Mouse (Mus musculus) intestine, embryonic 14.5 days (tissue): ENCODE measurements around the gene Ramp2. TPM values are rescaled to one million over a fixed set of nuclear protein-coding genes. Genes with fewer than 3 reads are reported as not detected.

Experiments used
- ATAC-seq: fragments of 200-750 bp; cut with Nextera tagmentation; replicated peaks from 2 replicates; pipeline ENCODE4 v1.8.0; 2017; ENCODE audit warnings: low read depth, moderate number of reproducible peaks, moderate TSS enrichment, moderate library complexity; ENCODE audit not compliant: low FRiP score, low TSS enrichment
- DNase-seq: peaks from one replicate; pipeline ENCODE4 v3.0.0-alpha.2; 2018; ENCODE audit warnings: low spot score
- H3K27ac ChIP-seq: fragments of 300-500 bp; sonication (generic); 2 replicates; pipeline ENCODE4 v1.5.1; 2014; ENCODE audit warnings: low read depth, mild to moderate bottlenecking, control low read depth
- H3K27me3 ChIP-seq: fragments of 300-500 bp; sonication (generic); replicated peaks from 2 replicates; pipeline ENCODE4 v1.6.1; 2014; ENCODE audit warnings: low read length, control low read depth; ENCODE audit not compliant: control insufficient read depth, insufficient read depth
- H3K36me3 ChIP-seq: fragments of 300-500 bp; sonication (generic); 2 replicates; pipeline ENCODE4 v1.6.1; 2014; ENCODE audit warnings: low read length, control low read depth; ENCODE audit not compliant: control insufficient read depth, insufficient read depth
- H3K4me1 ChIP-seq: fragments of 300-500 bp; sonication (generic); replicated peaks from 2 replicates; pipeline ENCODE4 v1.6.1; 2014; ENCODE audit warnings: low read length, control low read depth, mixed read lengths; ENCODE audit not compliant: control insufficient read depth, insufficient read depth
- H3K4me2 ChIP-seq: fragments of 300-500 bp; sonication (generic); 2 replicates; pipeline ENCODE4 v1.6.1; 2014; ENCODE audit warnings: low read length
- H3K4me3 ChIP-seq: fragments of 300-500 bp; sonication (generic); 2 replicates; pipeline ENCODE4 v1.5.1; 2014; ENCODE audit warnings: low read depth, low read length, control low read depth, mixed read lengths
- H3K9ac ChIP-seq: fragments of 300-500 bp; sonication (generic); 2 replicates; pipeline ENCODE4 v1.6.1; 2014; ENCODE audit warnings: mild to moderate bottlenecking, low read length
- H3K9me3 ChIP-seq: fragments of 300-500 bp; sonication (generic); 2 replicates; pipeline ENCODE4 v1.6.1; 2016; ENCODE audit warnings: low read length, control low read depth; ENCODE audit not compliant: control insufficient read depth
- whole genome bisulfite sequencing: fragments of 180-500 bp; shearing (Covaris S2); extraction: QIAGEN DNeasy Blood & Tissue Kit; methylation state at CpG from one replicate; pipeline ENCODE4 v1.1.7; 2014; 5-methylcytosine and 5-hydroxymethylcytosine counted together
- polyA plus RNA-seq: library from polyadenylated mRNA; unstranded; fragments of >200 nt; fragmentation: Nextera tagmentation; extraction: Ambion mirVana; gene quantifications from 2 replicates; pipeline ENCODE4 v1.2.1, GENCODE M21; 2014

The Ramp2 gene
- polyA plus RNA-seq, 1 experiment from 2014 or later: 122 TPM

DNA sequence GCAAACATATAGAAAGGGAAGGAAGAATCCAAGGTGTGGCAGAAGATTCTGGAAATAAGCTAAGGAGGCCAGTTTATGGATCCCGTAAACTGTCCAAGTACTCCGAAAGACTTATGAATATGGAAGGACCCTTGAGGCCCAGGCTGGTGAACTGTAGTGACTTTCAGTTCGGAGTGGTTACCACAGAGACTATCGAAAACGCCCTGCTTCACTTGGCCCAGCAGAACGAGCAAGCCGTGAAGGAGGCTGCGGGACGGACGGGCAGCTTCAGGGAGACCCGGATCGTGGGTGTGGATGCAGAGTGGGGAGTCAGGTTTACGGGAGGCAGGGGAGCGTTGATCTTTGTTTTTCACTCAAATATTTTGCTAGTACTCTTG, 33.4 kb downstream of the Ramp2 start:
- peak overlapping the region; percentile 95 for H3K4me2 ChIP-seq
- H3K4me1 ChIP-seq: peaks cover 29% of the 10 kb centered on the region
- H3K36me3 ChIP-seq: peaks cover 13% of the 10 kb centered on the region; the same call in 1 of the 2 replicates
- H3K4me3 ChIP-seq: peak overlapping the region; percentile 80
- H3K9me3 ChIP-seq: no peaks in the 10 kb centered on the region
- 0 out of 2 replicates have a peak overlapping the region, but pooled peaks have one; percentile 5 for H3K9ac ChIP-seq
- H3K27me3 ChIP-seq: no peaks in the 10 kb centered on the region
- 59% methylated on average over 14 of the region's 14 CpGs for WGBS
- no peak for DNase-seq
- H3K27ac ChIP-seq: no peak overlapping the region
- peak; percentile 8; the same call in 1 of the 2 replicates for ATAC-seq

DNA sequence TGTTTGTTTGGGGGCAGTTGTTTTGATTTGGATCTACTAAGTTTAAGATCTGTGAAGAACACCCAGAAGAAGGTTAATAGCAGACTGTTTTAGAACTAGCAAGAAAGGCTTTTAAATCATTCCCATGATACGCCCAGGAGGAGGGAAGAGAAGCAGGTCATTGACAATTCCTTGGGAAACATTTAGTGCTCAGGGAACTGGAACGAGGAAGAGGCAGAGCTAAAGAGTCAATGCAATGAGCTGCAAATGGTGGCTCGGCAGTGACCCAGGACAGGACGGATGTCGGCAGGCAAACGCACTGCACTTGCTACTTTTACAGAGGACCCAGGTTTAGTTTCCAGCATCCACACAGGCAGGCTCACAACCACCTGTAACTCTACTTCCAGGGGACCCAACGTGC, 35.0 kb downstream of the Ramp2 start:
- peaks cover 29% of the 10 kb centered on the region for H3K4me1 ChIP-seq
- no peaks in the 10 kb centered on the region for H3K27me3 ChIP-seq
- no peak overlapping the region for H3K4me3 ChIP-seq
- ATAC-seq (no peak), DNase-seq (no peak)
- H3K9ac ChIP-seq: no peak overlapping the region
- no peak overlapping the region for H3K27ac ChIP-seq
- peaks cover 11% of the 10 kb centered on the region; the same call in 1 of the 2 replicates for H3K36me3 ChIP-seq
- WGBS: 58% methylated on average over 7 of the region's 7 CpGs
- H3K4me2 ChIP-seq: no peak overlapping the region
- H3K9me3 ChIP-seq: no peaks in the 10 kb centered on the region

DNA sequence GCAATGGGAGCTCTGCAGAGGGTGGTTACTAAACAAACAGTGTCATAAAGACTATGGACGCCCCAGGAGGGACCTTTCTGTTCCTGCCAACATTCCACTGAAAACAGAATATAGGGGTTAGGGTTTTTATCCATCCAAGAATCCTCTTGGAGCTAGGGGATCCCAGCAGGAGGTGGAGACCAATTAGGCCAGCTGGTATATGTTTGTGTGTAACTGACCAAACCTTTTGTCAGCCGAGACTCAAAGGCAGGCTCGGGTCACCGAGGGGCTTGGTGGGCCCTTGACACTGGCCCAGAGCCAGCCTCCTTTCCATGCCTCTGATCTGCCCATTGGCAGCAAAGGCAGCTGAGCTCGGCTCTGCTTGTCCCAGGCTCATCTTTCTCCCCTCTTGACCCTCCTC, 37.1 kb downstream of the Ramp2 start:
- DNase-seq: no peak
- no peak for ATAC-seq
- H3K4me1 ChIP-seq: peaks cover 10% of the 10 kb centered on the region
- H3K4me3 ChIP-seq: no peak overlapping the region
- WGBS: 38% methylated on average over 5 of the region's 5 CpGs
- no peaks in the 10 kb centered on the region for H3K9me3 ChIP-seq
- peaks cover 12% of the 10 kb centered on the region; the same call in 1 of the 2 replicates for H3K36me3 ChIP-seq
- no peaks in the 10 kb centered on the region for H3K27me3 ChIP-seq
- H3K9ac ChIP-seq: no peak overlapping the region
- H3K4me2 ChIP-seq: no peak overlapping the region
- no peak overlapping the region for H3K27ac ChIP-seq

DNA sequence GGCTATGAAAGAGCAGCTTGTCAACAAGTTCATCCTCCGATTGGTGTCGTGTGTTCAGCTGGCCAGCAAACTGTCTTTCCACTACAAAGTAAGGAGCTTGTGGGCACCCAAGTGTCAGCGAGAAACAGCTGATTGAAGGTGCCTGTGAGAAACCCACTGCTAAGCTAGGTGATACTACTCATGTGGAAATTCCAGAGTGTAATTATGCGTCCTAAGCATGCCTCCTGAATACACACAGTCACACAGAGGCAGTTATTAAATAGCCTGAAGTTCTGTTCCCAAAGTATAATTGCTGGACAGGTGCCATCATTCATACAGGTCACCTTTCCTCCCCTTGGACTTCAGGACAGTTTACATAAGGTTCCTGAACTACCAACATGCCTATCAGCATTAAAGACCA, 38.0 kb downstream of the Ramp2 start:
- H3K27ac ChIP-seq: no peak overlapping the region
- H3K4me1 ChIP-seq: peaks cover 6% of the 10 kb centered on the region; the same call in 1 of the 2 replicates
- peaks cover 21% of the 10 kb centered on the region for H3K36me3 ChIP-seq
- H3K4me3 ChIP-seq: no peak overlapping the region
- WGBS: 68% methylated on average over 4 of the region's 4 CpGs
- H3K9ac ChIP-seq: no peak overlapping the region
- H3K4me2 ChIP-seq: no peak overlapping the region
- no peaks in the 10 kb centered on the region for H3K9me3 ChIP-seq
- no peak for ATAC-seq
- DNase-seq: no peak
- no peaks in the 10 kb centered on the region for H3K27me3 ChIP-seq

DNA sequence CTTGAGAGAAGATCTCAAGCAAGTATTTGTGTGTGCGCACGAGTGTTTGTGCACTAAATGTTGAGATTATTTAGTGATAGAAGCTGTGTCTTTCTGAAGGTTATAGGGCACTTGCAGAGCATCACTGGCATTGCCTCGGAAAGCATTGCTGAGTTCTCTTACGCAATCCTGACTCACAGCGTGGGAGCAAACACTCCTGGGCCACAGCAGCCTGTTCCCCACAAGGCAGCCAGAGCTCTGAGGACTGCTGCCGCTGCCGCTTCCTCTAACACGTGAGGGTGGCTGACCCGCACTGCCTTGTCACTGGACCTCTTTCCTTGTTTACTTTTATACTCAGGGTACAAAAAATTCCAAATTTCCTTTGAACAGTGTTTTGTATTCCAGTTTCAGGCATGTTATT, 41.5 kb downstream of the Ramp2 start:
- no peak overlapping the region for H3K9ac ChIP-seq
- 85% methylated on average over 9 of the region's 9 CpGs for WGBS
- DNase-seq: no peak
- no peaks in the 10 kb centered on the region for H3K9me3 ChIP-seq
- no peaks in the 10 kb centered on the region for H3K4me1 ChIP-seq
- ATAC-seq: no peak
- peaks cover 51% of the 10 kb centered on the region for H3K36me3 ChIP-seq
- H3K27ac ChIP-seq: no peak overlapping the region
- no peaks in the 10 kb centered on the region for H3K27me3 ChIP-seq
- H3K4me3 ChIP-seq: no peak overlapping the region
- H3K4me2 ChIP-seq: no peak overlapping the region

DNA sequence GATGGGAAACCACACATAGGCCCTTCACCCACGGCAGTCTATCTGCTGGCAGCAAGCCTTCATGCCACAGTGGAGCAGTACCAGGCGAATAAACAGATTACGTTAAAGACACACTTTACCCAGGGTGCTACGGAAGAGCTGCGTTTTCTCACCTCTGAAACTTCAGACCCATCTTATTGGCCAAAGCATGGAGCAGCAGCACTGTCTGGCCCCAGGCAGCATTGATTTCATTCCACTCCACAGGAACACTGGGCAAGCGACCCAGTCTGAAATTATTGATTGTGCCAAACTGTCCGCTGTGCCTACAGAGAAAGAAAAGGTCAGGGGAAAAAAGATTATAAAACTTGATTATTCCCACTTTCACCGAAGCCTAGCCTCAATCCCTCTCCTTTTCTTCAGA, 45.4 kb downstream of the Ramp2 start:
- H3K27ac ChIP-seq: no peak overlapping the region
- H3K9ac ChIP-seq: no peak overlapping the region
- DNase-seq (no peak), ATAC-seq (no peak)
- H3K27me3 ChIP-seq: no peaks in the 10 kb centered on the region
- no peak overlapping the region for H3K4me2 ChIP-seq
- H3K9me3 ChIP-seq: no peaks in the 10 kb centered on the region
- no peak overlapping the region for H3K4me3 ChIP-seq
- H3K4me1 ChIP-seq: no peaks in the 10 kb centered on the region
- WGBS: 97% methylated on average over 8 of the region's 8 CpGs
- H3K36me3 ChIP-seq: peaks cover 85% of the 10 kb centered on the region

DNA sequence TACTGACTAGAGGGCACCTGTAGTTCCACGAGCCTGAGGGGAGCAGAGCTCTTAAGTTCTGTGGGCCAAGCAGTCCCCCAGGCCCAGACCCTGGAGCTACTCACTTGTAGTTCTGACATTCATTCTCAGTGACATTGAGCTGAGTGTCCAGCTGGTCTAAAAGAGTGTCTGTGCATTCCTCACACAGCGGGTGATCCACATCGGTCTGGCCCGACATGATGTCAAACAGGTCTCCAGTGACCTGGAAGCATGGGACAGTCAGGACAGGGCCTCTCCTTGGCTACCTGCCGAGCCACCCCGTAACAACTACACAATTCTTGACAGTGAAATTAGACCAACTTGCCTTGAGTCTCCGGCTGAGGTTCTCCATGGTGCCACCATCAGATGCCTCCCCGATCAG, 49.4 kb downstream of the Ramp2 start:
- Histone ChIP-seq H3K27ac (no peak overlapping the region), H3K36me3 (peaks cover 76% of the 10 kb centered on the region), H3K4me3 (no peak overlapping the region), H3K9me3 (no peaks in the 10 kb centered on the region), H3K27me3 (no peaks in the 10 kb centered on the region), H3K9ac (no peak overlapping the region), H3K4me1 (no peaks in the 10 kb centered on the region), H3K4me2 (no peak overlapping the region)
- 96% methylated on average over 8 of the region's 8 CpGs for WGBS
- DNase-seq: no peak
- ATAC-seq: no peak

DNA sequence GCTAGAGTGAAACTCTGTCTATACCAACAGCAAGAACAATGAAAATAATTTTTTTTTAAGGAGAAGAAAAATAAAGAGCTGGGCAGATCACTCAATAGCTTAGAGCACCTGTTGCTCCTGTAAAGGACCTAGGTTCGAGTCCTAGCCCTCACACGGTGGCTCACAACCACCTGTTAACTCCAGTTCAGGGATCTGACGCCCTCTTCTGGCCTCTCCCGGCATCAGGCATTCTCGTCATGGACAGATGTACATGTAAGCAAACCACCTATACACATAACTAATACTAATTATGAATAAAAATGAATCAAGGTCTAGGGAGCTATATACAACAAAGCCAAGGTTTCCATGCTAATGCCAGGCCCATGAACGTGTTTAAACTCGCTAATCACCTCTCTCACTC, 55.1 kb downstream of the Ramp2 start:
- WGBS: 63% methylated on average over 7 of the region's 7 CpGs
- Histone ChIP-seq H3K4me3 (peak overlapping the region; percentile 96), H3K4me2 (peak overlapping the region; percentile 99), H3K4me1 (peaks cover 10% of the 10 kb centered on the region), H3K9ac (peak overlapping the region; percentile 82), H3K27ac (no peak overlapping the region), H3K9me3 (no peaks in the 10 kb centered on the region), H3K27me3 (no peaks in the 10 kb centered on the region), H3K36me3 (peaks cover 23% of the 10 kb centered on the region)
- ATAC-seq: no peak
- DNase-seq: no peak

DNA sequence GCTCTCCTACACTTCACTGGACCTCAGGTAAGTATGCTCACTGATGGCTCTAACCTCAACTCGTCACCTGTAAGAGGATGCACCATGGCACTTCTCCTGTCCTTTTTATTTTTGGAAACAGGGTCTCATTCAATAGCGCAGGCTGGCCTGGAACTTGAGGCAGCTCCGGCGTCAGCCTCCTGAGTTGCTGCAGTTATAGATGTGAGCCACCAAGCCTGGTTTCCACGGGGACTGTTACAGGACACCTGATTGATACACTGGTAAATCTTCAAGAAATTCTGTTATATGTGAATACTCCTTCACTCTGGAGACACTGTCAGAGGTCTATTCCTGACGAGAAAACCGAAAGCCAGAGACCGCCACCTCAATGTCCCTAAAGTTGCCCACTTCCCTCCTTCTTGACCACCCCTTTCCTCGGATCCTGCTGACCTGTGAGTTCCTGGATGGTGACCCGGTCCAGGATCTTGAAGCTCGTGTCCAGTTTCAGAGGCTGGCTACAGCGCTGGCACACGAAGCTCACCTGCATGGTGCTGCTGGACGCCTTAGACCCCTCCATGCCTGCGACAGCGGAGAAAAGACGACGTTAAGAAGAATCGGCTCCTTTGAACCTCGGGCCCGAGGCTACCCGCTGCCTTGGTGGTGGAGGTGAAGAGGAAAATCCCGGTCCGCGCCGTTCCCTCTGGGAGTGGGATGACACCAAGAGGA, 55.6 kb downstream of the Ramp2 start:
- peak overlapping the region; percentile 96 for H3K4me3 ChIP-seq
- peak overlapping the region; percentile 99 for H3K4me2 ChIP-seq
- H3K9me3 ChIP-seq: no peaks in the 10 kb centered on the region
- 12% methylated on average over 26 of the region's 26 CpGs for WGBS
- DNase-seq: no peak
- H3K27ac ChIP-seq: peak overlapping the region; percentile 43
- H3K36me3 ChIP-seq: peaks cover 22% of the 10 kb centered on the region
- peak overlapping the region; percentile 82 for H3K9ac ChIP-seq
- H3K4me1 ChIP-seq: peaks cover 10% of the 10 kb centered on the region
- peak; percentile 48; the same call in 1 of the 2 replicates for ATAC-seq
- no peaks in the 10 kb centered on the region for H3K27me3 ChIP-seq
